Mouse (Mus musculus): Measurements from ENCODE around the gene Krt78.

- TF ChIP-seq CTCF (IDR thresholded peaks at IDR 0.05; ENCODE audit: low read depth), result no peak
- TF ChIP-seq EP300 (IDR thresholded peaks at IDR 0.05; ENCODE audit: low read depth), result no peak
Observed at GRCm38 (mm10) chr15:101976023-101976422, 21.9 kb upstream of the Krt78 start.

All from heart, postnatal 0 days (tissue).